Mouse (Mus musculus) frontal cortex, postnatal 10 days (tissue): ENCODE data around the gene Olfr1331.
"Not testable (repeated sequence)": the region's sequence is repeated elsewhere in the genome, so short reads cannot be mapped to it uniquely, and the experiment has no call there.

Source experiments
- DNase-seq, 2 experiments: peaks; one replicate each; pipeline ENCODE4 v3.0.0; 2022; ENCODE audit warnings: low spot score in 2 of 2, mixed read lengths in 1 of 2

Olfr1331 gene

GRCm38 (mm10) chr4:118864349-118864748, at the start of gene Olfr1331:
Gene Olfr1331 (plus strand): TSS chr4:118864649.
- no peak for DNase-seq

GRCm38 (mm10) chr4:118818921-118819320, 45.5 kb upstream of the Olfr1331 start:
- no peak for DNase-seq

- no peak for DNase-seq
These were observed 28.3 kb upstream of the Olfr1331 start, which contains the start of gene Olfr1333 for GRCm38 (mm10) chr4:118836179-118836578. Gene Olfr1333 (minus strand): TSS chr4:118836279.

- DNase-seq = no peak
These were observed 2.7 kb upstream of the Olfr1331 start for GRCm38 (mm10) chr4:118861791-118862190.

- DNase-seq = no peak
These were observed 1.7 kb upstream of the Olfr1331 start for GRCm38 (mm10) chr4:118862704-118863103.

- no peak for DNase-seq
These were observed 3.1 kb downstream of the Olfr1331 start for GRCm38 (mm10) chr4:118867566-118867965.

GRCm38 (mm10) chr4:118888297-118888696, 23.8 kb downstream of the Olfr1331 start, which contains the start of gene Olfr1330:
Gene Olfr1330 (plus strand): TSS chr4:118888597.
- no peak for DNase-seq

- no peak for DNase-seq
These were observed 37.5 kb downstream of the Olfr1331 start for GRCm38 (mm10) chr4:118901981-118902380.

GRCm38 (mm10) chr4:118917365-118917764, 52.9 kb downstream of the Olfr1331 start, which contains the start of gene Olfr1329:
Gene Olfr1329 (minus strand): TSS chr4:118917465.
- DNase-seq = not testable (repeated sequence)
